Mouse (Mus musculus) midbrain, embryonic 12.5 days (tissue): ENCODE data around the gene Olfr315. TPM values are rescaled to one million over a fixed set of nuclear protein-coding genes. Genes with fewer than 3 reads are reported as not detected.
A peak's percentile ranks its signal among the peaks of the same experiment; 100 is the strongest.
"Not testable (repeated sequence)": the region's sequence is repeated elsewhere in the genome, so short reads cannot be mapped to it uniquely, and the experiment has no call there.

Experiments used
- ATAC-seq: fragments of 200-750 bp; cut with Nextera tagmentation; 2 replicates; pipeline ENCODE4 v1.8.0; 2017; ENCODE audit warnings: low read depth, moderate TSS enrichment, moderate library complexity; ENCODE audit not compliant: low FRiP score
- H3K27ac ChIP-seq: fragments of 300-500 bp; sonication (generic); replicated peaks from 2 replicates; pipeline ENCODE4 v1.5.1; 2016; ENCODE audit warnings: mild to moderate bottlenecking
- H3K27me3 ChIP-seq: fragments of 300-500 bp; sonication (generic); 2 replicates; pipeline ENCODE4 v1.6.1; 2016; ENCODE audit warnings: mild to moderate bottlenecking
- H3K36me3 ChIP-seq: fragments of 300-500 bp; sonication (generic); 2 replicates; pipeline ENCODE4 v1.6.1; 2016
- H3K4me1 ChIP-seq: fragments of 300-500 bp; sonication (generic); 2 replicates; pipeline ENCODE4 v1.6.1; 2016
- H3K4me2 ChIP-seq: fragments of 300-500 bp; sonication (generic); replicated peaks from 2 replicates; pipeline ENCODE4 v1.6.1; 2016; ENCODE audit warnings: mild to moderate bottlenecking, moderate library complexity
- H3K4me3 ChIP-seq: fragments of 300-500 bp; sonication (generic); 2 replicates; pipeline ENCODE4 v1.5.1; 2016; ENCODE audit warnings: mild to moderate bottlenecking
- H3K9ac ChIP-seq: fragments of 300-500 bp; sonication (generic); replicated peaks from 2 replicates; pipeline ENCODE4 v1.6.1; 2016; ENCODE audit warnings: mild to moderate bottlenecking, moderate library complexity
- H3K9me3 ChIP-seq: fragments of 300-500 bp; sonication (generic); 2 replicates; pipeline ENCODE4 v1.6.1; 2016; ENCODE audit warnings: mild to moderate bottlenecking
- whole genome bisulfite sequencing: fragments of 180-500 bp; shearing (Covaris S2); methylation state at CpG from one replicate; pipeline ENCODE4 v1.1.7; 2016; 5-methylcytosine and 5-hydroxymethylcytosine counted together
- polyA plus RNA-seq: library from polyadenylated mRNA; unstranded; fragments of >200 nt; fragmentation: Nextera tagmentation; extraction: Ambion mirVana; gene quantifications from 2 replicates; pipeline ENCODE4 v1.2.1, GENCODE M21; 2016

Gene Olfr315
- polyA plus RNA-seq, 1 experiment from 2014 or later: not detected

DNA sequence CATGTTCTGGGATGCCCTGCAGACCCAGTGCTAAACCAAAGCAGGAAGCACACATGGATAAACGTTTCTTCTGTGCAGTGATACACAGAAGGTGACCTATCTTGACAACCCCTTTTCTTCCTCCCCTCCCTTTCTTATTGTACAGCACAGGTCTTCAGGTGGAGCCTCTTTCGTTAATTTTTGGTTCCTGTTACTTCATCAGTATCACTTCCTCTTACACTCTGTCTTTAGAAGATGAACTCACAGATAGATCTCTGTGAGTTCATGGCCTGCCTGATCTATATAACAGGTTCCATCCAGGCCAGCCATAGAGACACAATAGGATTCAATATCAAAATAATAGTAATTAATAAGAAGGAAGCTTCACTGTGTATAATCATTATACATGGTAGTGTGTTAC lies 17.1 kb downstream of the Olfr315 start:
- H3K4me2 ChIP-seq: no peak overlapping the region
- H3K4me1 ChIP-seq: peaks cover 5% of the 10 kb centered on the region
- H3K4me3 ChIP-seq: no peak overlapping the region
- no peak for ATAC-seq
- no peaks in the 10 kb centered on the region for H3K9me3 ChIP-seq
- no peak overlapping the region for H3K9ac ChIP-seq
- 53% methylated on average over 2 of the region's 2 CpGs for WGBS
- no peak overlapping the region for H3K27ac ChIP-seq
- H3K27me3 ChIP-seq: no peaks in the 10 kb centered on the region
- H3K36me3 ChIP-seq: no peaks in the 10 kb centered on the region

DNA sequence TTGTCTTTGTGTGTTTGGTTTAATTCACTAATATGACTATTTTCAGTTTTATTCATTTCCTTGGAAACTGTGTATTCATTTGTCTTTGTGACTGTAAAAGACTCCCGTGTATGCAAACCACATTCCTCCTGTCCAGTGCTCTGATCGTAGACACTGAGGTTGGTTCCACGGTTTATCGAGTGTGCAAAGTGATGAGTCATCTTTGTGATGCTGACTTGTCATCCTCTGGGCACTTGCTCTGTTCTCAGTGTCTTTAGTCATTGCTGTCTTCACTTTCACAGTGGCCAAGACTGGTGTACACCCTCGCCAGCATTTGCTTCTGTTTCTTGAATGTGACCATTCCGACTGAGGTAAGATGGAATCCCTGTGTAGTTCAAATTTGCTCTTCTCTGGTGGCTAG lies 17.7 kb downstream of the Olfr315 start:
- peaks cover 5% of the 10 kb centered on the region for H3K4me1 ChIP-seq
- no peaks in the 10 kb centered on the region for H3K9me3 ChIP-seq
- H3K27ac ChIP-seq: no peak overlapping the region
- no peaks in the 10 kb centered on the region for H3K36me3 ChIP-seq
- H3K4me3 ChIP-seq: no peak overlapping the region
- no peak for ATAC-seq
- no peak overlapping the region for H3K9ac ChIP-seq
- H3K4me2 ChIP-seq: no peak overlapping the region
- 83% methylated on average over 6 of the region's 6 CpGs for WGBS
- no peaks in the 10 kb centered on the region for H3K27me3 ChIP-seq

DNA sequence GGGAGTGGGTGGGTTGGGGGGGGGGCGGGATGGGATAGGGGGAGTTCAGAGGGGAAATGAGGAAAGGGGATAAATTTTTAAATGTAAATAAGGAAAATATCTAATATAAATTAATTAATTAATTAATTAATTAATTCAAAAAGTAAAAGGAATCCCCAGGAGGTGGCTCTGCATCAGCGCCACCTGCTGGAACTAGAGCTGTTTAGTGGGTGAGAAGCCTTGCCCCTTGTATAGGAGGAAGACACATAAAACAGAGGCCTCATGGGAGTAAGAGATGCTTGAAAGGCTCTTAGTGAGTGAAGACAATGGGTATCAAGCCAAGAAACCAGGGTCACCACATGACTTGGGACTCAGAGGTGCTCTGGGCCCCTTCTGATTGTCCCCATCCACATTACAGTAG lies 22.9 kb downstream of the Olfr315 start:
- no peak overlapping the region for H3K9ac ChIP-seq
- no peaks in the 10 kb centered on the region for H3K4me1 ChIP-seq
- no peaks in the 10 kb centered on the region for H3K36me3 ChIP-seq
- no peak overlapping the region for H3K4me3 ChIP-seq
- H3K27me3 ChIP-seq: no peaks in the 10 kb centered on the region
- 96% methylated on average over 2 of the region's 2 CpGs for WGBS
- no peaks in the 10 kb centered on the region for H3K9me3 ChIP-seq
- H3K4me2 ChIP-seq: no peak overlapping the region
- H3K27ac ChIP-seq: no peak overlapping the region
- ATAC-seq: no peak

DNA sequence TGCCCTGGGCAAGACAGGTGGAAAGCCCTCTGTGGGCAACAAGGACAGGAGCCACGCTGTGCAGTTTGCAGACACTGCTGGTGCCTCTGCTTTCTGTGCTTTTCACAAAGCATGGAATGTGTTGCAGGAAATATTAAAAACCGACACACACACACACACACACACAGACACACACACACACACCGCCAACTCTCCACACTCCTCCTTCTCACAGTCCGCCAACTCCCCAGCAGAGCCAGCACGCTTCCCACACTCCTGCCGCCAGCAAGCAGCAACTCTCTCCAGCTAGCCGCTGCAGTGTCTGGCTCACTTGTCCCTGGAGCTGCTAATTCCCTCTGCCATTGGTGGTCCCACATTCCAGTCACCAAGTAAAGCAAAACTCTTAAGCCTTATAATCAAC lies 23.9 kb downstream of the Olfr315 start:
- Histone ChIP-seq H3K9me3 (no peaks in the 10 kb centered on the region), H3K36me3 (no peaks in the 10 kb centered on the region), H3K27me3 (no peaks in the 10 kb centered on the region), H3K4me1 (peaks cover 5% of the 10 kb centered on the region), H3K9ac (no peak overlapping the region), H3K4me2 (no peak overlapping the region), H3K4me3 (no peak overlapping the region), H3K27ac (no peak overlapping the region)
- WGBS: 79% methylated on average over 7 of the region's 7 CpGs
- ATAC-seq: no peak

DNA sequence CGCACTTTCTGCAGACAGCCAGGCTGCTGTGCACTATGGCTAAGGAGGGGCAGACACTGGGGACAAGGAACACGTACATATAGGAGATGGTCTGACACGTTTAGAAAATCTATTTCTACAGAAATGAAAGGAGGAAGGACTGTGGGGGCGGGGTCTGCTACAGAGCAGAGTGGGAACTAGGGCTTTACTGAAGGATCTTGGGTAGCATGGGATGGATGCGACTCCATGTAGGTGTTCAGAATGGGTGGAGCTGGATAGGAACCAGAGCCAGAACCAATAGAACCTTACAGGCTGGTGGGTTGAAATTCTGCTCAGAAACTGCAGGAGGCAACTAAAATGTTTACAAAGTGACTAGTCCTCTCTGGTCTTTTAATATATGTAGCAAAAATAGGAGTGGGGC lies 26.8 kb downstream of the Olfr315 start:
- Histone ChIP-seq H3K36me3 (no peaks in the 10 kb centered on the region), H3K9ac (no peak overlapping the region), H3K4me2 (no peak overlapping the region), H3K9me3 (no peaks in the 10 kb centered on the region), H3K27ac (no peak overlapping the region), H3K4me1 (peaks cover 11% of the 10 kb centered on the region), H3K27me3 (no peaks in the 10 kb centered on the region), H3K4me3 (no peak overlapping the region)
- no peak for ATAC-seq
- 86% methylated on average over 5 of the region's 5 CpGs for WGBS

DNA sequence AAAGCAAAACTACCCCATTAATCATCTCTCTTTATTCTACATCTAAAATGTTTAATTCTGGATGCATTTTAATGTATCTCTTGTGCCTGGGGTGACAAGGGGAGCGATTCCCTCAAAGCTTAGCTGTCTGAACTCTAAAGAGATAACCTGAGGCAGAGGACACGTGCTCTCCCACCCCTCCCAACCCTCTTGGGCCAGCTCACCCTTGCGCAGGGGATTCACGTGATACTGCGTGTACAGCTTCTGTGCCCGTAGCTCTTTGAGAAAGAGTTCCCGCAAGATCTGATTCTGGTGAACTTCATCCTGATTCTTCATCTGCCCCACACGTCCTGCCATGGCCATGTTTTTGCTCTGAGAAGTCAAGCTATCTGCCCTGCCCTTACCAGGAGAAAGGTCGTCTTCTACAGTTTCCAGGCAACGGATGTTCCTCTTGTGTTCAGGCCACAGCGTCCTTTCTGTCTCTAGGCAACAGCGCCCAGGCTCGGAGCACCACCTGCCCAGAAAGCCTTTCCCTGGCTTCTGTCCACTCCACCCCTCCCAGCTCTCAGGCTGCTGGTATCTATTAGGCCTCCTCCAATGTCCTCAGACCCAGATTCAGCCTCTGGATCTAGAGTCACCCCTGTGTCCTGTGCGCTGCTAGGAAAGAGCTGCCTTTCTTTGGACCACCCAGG lies 28.7 kb downstream of the Olfr315 start, which contains the start of gene Fam183b:
Gene Fam183b (minus strand): TSS at position 403 of the 671 bp plus-strand sequence.
- peak within 1 kb of the TSS; percentile 38 for H3K4me2 ChIP-seq
- H3K27ac ChIP-seq: peak within 1 kb of the TSS; percentile 10; the same call in 1 of the 2 replicates
- H3K4me1 ChIP-seq: peaks cover 11% of the 10 kb centered on the region
- 31% methylated on average over 14 of the region's 14 CpGs for WGBS
- no peaks in the 10 kb centered on the region for H3K36me3 ChIP-seq
- no peaks in the 10 kb centered on the region for H3K27me3 ChIP-seq
- no peaks in the 10 kb centered on the region for H3K9me3 ChIP-seq
- no peak within 1 kb of the TSS for H3K9ac ChIP-seq
- H3K4me3 ChIP-seq: peak within 1 kb of the TSS; percentile 17
- peak; percentile 68 for ATAC-seq

DNA sequence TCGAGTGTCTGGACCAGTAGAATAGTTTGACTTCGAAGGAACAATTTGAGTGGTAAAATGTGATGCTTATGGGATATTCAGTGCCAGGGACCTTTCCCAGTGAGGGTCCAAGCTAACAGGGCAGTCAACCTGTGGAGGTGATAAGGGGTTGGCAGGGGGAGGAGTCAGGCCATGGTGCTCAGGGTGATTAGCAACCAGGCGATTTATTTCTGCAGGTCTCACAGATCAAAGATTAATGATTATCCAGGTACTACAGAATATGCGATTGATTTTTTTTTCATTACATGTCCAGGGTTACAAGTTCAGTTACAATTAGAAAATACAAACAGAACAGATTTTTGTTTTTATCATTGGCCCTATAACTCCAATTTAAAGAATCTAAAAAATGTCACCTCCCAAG lies 30.9 kb downstream of the Olfr315 start:
- H3K4me3 ChIP-seq: no peak overlapping the region
- no peak overlapping the region for H3K4me2 ChIP-seq
- no peak for ATAC-seq
- H3K27ac ChIP-seq: no peak overlapping the region
- no peaks in the 10 kb centered on the region for H3K9me3 ChIP-seq
- H3K4me1 ChIP-seq: peaks cover 11% of the 10 kb centered on the region
- no peaks in the 10 kb centered on the region for H3K27me3 ChIP-seq
- 82% methylated on average over 4 of the region's 4 CpGs for WGBS
- H3K9ac ChIP-seq: no peak overlapping the region
- H3K36me3 ChIP-seq: no peaks in the 10 kb centered on the region

DNA sequence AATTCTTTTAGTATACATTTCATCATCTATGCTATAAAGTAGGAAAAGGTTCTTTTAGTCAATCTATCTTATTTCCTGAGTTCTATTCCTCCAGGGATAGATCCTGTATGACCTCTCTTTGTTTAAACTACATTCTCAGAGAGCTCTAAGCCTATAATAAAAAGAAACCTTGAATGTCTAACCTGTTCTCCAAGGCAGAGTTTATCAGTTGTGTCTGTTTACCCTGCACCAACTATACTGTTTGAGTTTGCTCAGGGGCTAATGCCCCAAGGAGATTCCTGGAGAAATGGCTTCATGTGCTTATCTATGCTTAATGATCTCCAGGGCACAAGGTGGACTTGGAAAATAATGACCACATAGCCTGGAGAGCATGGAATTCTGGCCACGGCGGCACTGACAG lies 31.4 kb downstream of the Olfr315 start:
- Histone ChIP-seq H3K9me3 (no peaks in the 10 kb centered on the region), H3K4me1 (peaks cover 11% of the 10 kb centered on the region), H3K9ac (no peak overlapping the region), H3K4me3 (no peak overlapping the region), H3K27ac (no peak overlapping the region), H3K36me3 (no peaks in the 10 kb centered on the region), H3K27me3 (no peaks in the 10 kb centered on the region), H3K4me2 (no peak overlapping the region)
- WGBS: 89% methylated on average over 2 of the region's 2 CpGs
- ATAC-seq: no peak

DNA sequence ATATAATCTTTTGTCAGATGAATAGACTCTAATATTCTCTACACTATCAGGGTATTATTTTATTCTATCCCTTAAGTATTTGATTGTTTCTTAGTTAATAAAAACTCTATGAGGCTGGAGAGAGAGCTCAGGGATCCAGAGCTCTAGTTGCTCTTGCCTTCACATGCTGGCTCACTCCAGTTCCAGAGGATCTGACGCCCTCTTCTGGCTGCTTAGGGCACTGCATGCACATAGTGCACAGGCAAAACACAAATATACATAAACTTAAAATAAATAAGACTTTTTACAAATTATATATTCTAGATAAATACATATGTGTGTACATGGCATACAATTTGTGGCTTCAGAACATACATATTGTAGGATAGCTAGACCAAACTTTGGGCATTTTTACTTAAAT lies 39.0 kb downstream of the Olfr315 start:
- Histone ChIP-seq H3K4me1 (no peaks in the 10 kb centered on the region), H3K4me3 (no peak overlapping the region), H3K27ac (no peak overlapping the region), H3K4me2 (no peak overlapping the region), H3K27me3 (no peaks in the 10 kb centered on the region), H3K36me3 (no peaks in the 10 kb centered on the region), H3K9me3 (no peaks in the 10 kb centered on the region), H3K9ac (no peak overlapping the region)
- WGBS: 0% methylated on average over 1 of the region's 1 CpGs
- no peak for ATAC-seq

DNA sequence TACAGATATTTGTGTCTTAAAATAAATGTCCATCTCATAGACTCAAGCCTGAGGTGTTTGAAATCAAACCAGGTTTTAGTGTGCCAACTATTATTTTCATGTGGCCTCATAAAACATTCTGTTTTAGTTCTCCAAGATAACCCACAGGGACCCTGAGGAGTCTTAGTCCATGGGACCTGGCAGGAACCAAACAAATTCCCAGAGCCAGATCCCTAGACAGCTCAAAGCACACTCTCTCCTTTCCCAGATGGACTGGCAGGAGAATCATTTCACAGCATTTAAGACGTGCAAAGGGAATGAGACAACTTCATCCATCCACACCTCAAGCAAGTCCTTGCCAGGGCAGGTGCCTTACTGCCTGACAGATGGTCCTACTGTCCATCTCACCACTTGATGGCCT lies 41.7 kb downstream of the Olfr315 start, which contains the start of gene Olfr313:
Gene Olfr313 (plus strand): TSS at position 301 of the 400 bp plus-strand sequence.
- not testable (repeated sequence) for H3K4me1 ChIP-seq, H3K27ac ChIP-seq, H3K9me3 ChIP-seq, H3K27me3 ChIP-seq, H3K9ac ChIP-seq, H3K4me2 ChIP-seq, H3K36me3 ChIP-seq, ATAC-seq, H3K4me3 ChIP-seq
- WGBS: 59% methylated on average over 1 of the region's 1 CpGs

DNA sequence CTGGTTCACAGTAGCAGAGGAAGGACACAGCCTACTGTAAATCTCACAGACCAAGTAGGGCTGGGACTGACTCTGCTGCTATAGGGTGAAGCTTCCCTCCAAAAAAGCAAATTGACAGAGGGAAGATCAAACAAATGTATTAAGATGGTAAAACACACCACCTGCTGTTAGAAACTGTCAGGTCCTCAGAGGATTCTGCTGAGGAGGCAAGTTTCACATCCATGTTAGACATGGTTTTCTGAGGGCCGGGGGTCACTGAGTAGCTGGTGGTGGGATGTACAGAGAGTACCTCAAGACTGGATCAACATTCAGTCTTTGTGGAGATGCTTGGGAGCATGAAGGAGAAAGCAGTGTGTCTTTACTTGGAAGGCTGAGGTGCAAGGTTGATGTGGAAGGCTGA lies 42.7 kb downstream of the Olfr315 start:
- no peak for ATAC-seq
- H3K4me2 ChIP-seq: no peak overlapping the region
- no peaks in the 10 kb centered on the region for H3K36me3 ChIP-seq
- 86% methylated on average over 1 of the region's 1 CpGs for WGBS
- no peaks in the 10 kb centered on the region for H3K9me3 ChIP-seq
- no peaks in the 10 kb centered on the region for H3K4me1 ChIP-seq
- H3K4me3 ChIP-seq: no peak overlapping the region
- no peaks in the 10 kb centered on the region for H3K27me3 ChIP-seq
- no peak overlapping the region for H3K27ac ChIP-seq
- no peak overlapping the region for H3K9ac ChIP-seq

DNA sequence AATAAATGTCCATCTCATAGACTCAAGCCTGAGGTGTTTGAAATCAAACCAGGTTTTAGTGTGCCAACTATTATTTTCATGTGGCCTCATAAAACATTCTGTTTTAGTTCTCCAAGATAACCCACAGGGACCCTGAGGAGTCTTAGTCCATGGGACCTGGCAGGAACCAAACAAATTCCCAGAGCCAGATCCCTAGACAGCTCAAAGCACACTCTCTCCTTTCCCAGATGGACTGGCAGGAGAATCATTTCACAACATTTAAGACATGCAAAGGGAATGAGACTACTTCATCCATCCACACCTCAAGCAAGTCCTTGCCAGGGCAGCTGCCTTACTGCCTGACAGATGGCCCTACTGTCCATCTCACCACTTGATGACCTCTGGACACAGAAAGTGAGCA lies 55.9 kb downstream of the Olfr315 start, which contains the start of gene Olfr312:
Gene Olfr312 (plus strand): TSS at position 301 of the 400 bp plus-strand sequence.
- not testable (repeated sequence) for H3K27me3 ChIP-seq, H3K36me3 ChIP-seq, H3K27ac ChIP-seq, H3K9me3 ChIP-seq, ATAC-seq, H3K9ac ChIP-seq, H3K4me1 ChIP-seq, H3K4me3 ChIP-seq, H3K4me2 ChIP-seq

DNA sequence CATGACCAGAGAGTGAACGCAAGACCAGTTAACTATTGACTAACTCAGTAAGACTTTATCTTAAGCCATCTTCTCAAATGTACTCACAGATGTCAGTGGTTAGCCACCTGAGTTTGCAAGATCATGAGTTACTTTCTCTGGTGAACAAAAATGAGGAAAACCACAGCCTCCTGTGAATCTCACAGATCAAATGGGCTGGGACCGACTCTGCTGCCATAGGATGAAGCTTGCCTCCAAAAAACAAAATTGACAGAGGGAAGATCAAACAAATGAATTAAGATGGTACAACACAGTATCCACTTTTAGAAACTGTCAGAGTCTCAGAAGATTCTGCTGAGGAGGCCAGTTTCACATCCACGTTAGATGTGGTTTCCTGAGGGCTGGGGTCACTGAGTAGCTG lies 56.8 kb downstream of the Olfr315 start:
- ATAC-seq: no peak
- H3K27me3 ChIP-seq: no peaks in the 10 kb centered on the region
- H3K9me3 ChIP-seq: no peaks in the 10 kb centered on the region
- H3K27ac ChIP-seq: no peak overlapping the region
- H3K9ac ChIP-seq: no peak overlapping the region
- no peak overlapping the region for H3K4me3 ChIP-seq
- H3K4me1 ChIP-seq: no peaks in the 10 kb centered on the region
- WGBS: 78% methylated on average over 3 of the region's 3 CpGs
- no peak overlapping the region for H3K4me2 ChIP-seq
- no peaks in the 10 kb centered on the region for H3K36me3 ChIP-seq
